Comparison of ENCODE assay signal across 24 mouse cellular contexts in genomic region chrX:53330396-53330795, GRCm38 (mm10). TPM values are rescaled to one million over a fixed set of nuclear protein-coding genes. Genes with fewer than 3 reads are reported as not detected.
DNase-seq lines count a peak whose midpoint lies in the region; ATAC-seq and TF ChIP-seq lines count a peak whose summit lies in the region.
"Had no signal": no experiment of that assay in that cellular context is flagged by ENCODE, and none has a peak within 500 bp of the region (broad histone marks: within the 10 kb centered on the region; RNA-seq: fewer than 3 reads in every experiment).

No protein-coding gene starts in this region.

- 51% methylated on average over 4 of the region's 4 CpGs for WGBS in liver, embryonic 12.5 days (ENCODE audit: insufficient replicate concordance)
- 61% methylated on average over 4 of the region's 4 CpGs for WGBS in liver, embryonic 13.5 days (ENCODE audit: insufficient replicate concordance)
- WGBS in liver, postnatal 0 days (ENCODE audit: insufficient replicate concordance) = 84% methylated on average over 4 of the region's 4 CpGs
- WGBS in liver, embryonic 14.5 days (ENCODE audit: insufficient replicate concordance) = 53% methylated on average over 4 of the region's 4 CpGs
- 75% methylated on average over 4 of the region's 4 CpGs for WGBS in liver, embryonic 11.5 days
- WGBS in liver, embryonic 16.5 days (ENCODE audit: insufficient replicate concordance) = 55% methylated on average over 4 of the region's 4 CpGs
- WGBS in hindbrain, embryonic 10.5 days = 87% methylated on average over 4 of the region's 4 CpGs

- no peaks in the 10 kb centered on the region for H3K9me3 ChIP-seq in liver, embryonic 12.5 days (replicated peaks)
- H3K9me3 ChIP-seq in liver, embryonic 13.5 days (replicated peaks) = no peaks in the 10 kb centered on the region
- H3K9me3 ChIP-seq in liver, postnatal 0 days (ENCODE audit: low read length) = no peaks in the 10 kb centered on the region
- no peaks in the 10 kb centered on the region for H3K9me3 ChIP-seq in liver, embryonic 14.5 days (ENCODE audit: control insufficient read depth, low read length)
- H3K9me3 ChIP-seq in liver, embryonic 11.5 days (ENCODE audit: control insufficient read depth, low read length) = no peaks in the 10 kb centered on the region
- H3K9me3 ChIP-seq in liver, embryonic 16.5 days (replicated peaks; ENCODE audit: control insufficient read depth, low read length) = no peaks in the 10 kb centered on the region
- no peaks in the 10 kb centered on the region for H3K9me3 ChIP-seq in hindbrain, embryonic 10.5 days
- H3K9me3 ChIP-seq: G1E had no signal

- DNase-seq in liver = no peak
- DNase-seq in liver, embryonic 13.5 days = no peak
- DNase-seq in liver, postnatal 0 days = no peak
- no peak for DNase-seq in liver, embryonic 14.5 days (ENCODE audit: low read depth in 3 of 3, low spot score in 3 of 3)
- no peak for DNase-seq in liver, embryonic 11.5 days (ENCODE audit: low spot score)
- DNase-seq in hindbrain, embryonic 10.5 days (ENCODE audit: low spot score) = no peak
- DNase-seq: adrenal gland, adult 2 months; adrenal gland, adult 8-10 months; adrenal gland, postnatal 10 days; adrenal gland, postnatal 14 days; adrenal gland, postnatal 25 days; adrenal gland, postnatal 36 days; B cell, adult 2 months; cerebellum, adult 11 months; cerebellum, adult 11-12 months had no signal

- no peak overlapping the region for H3K9ac ChIP-seq in liver, embryonic 12.5 days
- H3K9ac ChIP-seq in liver, embryonic 13.5 days = no peak overlapping the region
- no peak overlapping the region for H3K9ac ChIP-seq in liver, postnatal 0 days (replicated peaks)
- H3K9ac ChIP-seq in liver, embryonic 14.5 days (replicated peaks) = no peak overlapping the region
- H3K9ac ChIP-seq in liver, embryonic 11.5 days (ENCODE audit: low read depth, low read length) = no peak overlapping the region
- H3K9ac ChIP-seq in liver, embryonic 16.5 days (ENCODE audit: low read depth, low read length) = no peak overlapping the region

- peak overlapping the region; percentile 10; the same call in 1 of the 2 replicates for H3K4me2 ChIP-seq in liver, embryonic 12.5 days
- H3K4me2 ChIP-seq in liver, embryonic 13.5 days = 0 out of 2 replicates have a peak overlapping the region, but pooled peaks have one; percentile 4
- no peak overlapping the region for H3K4me2 ChIP-seq in liver, postnatal 0 days (ENCODE audit: low read depth, low read length)
- no peak overlapping the region; the same call in 1 of the 2 replicates for H3K4me2 ChIP-seq in liver, embryonic 14.5 days (ENCODE audit: low read depth)
- no peak overlapping the region for H3K4me2 ChIP-seq in liver, embryonic 11.5 days
- H3K4me2 ChIP-seq in liver, embryonic 16.5 days (ENCODE audit: low read depth, low read length) = no peak overlapping the region

- ATAC-seq in liver, embryonic 12.5 days = peak; percentile 64; the same call in 1 of the 2 replicates
- peak; percentile 80 for ATAC-seq in liver, embryonic 13.5 days (ENCODE audit: low read depth)
- no peak for ATAC-seq in liver, postnatal 0 days
- ATAC-seq in liver, embryonic 14.5 days (ENCODE audit: insufficient read depth) = peak; percentile 59; the same call in 1 of the 2 replicates
- no peak for ATAC-seq in liver, embryonic 11.5 days (replicated peaks; ENCODE audit: low FRiP score)
- peak; percentile 39; the same call in 1 of the 2 replicates for ATAC-seq in liver, embryonic 16.5 days (ENCODE audit: low read depth)
- ATAC-seq: activated CD4-positive, CD25-positive, alpha-beta regulatory T cell, adult 4 months; CD4-positive, CD25-positive, alpha-beta regulatory T cell, adult 4 months; Patski had no signal

- no peaks in the 10 kb centered on the region for H3K27me3 ChIP-seq in liver, embryonic 12.5 days (replicated peaks)
- H3K27me3 ChIP-seq in liver, embryonic 13.5 days = no peaks in the 10 kb centered on the region
- H3K27me3 ChIP-seq in liver, postnatal 0 days (ENCODE audit: insufficient read depth, low read length) = no peaks in the 10 kb centered on the region
- H3K27me3 ChIP-seq in liver, embryonic 14.5 days (ENCODE audit: control insufficient read depth, insufficient read depth, low read length) = no peaks in the 10 kb centered on the region
- H3K27me3 ChIP-seq in liver, embryonic 11.5 days (replicated peaks; ENCODE audit: control insufficient read depth, insufficient read depth, low read length) = no peaks in the 10 kb centered on the region
- no peaks in the 10 kb centered on the region for H3K27me3 ChIP-seq in liver, embryonic 16.5 days (ENCODE audit: control insufficient read depth, insufficient read depth, low read depth, low read length)
- no peaks in the 10 kb centered on the region for H3K27me3 ChIP-seq in hindbrain, embryonic 10.5 days (ENCODE audit: insufficient read depth, poor library complexity, severe bottlenecking)
- H3K27me3 ChIP-seq: CH12.LX had no signal

- no peaks in the 10 kb centered on the region for H3K36me3 ChIP-seq in liver, embryonic 12.5 days
- no peaks in the 10 kb centered on the region for H3K36me3 ChIP-seq in liver, embryonic 13.5 days
- H3K36me3 ChIP-seq in liver, postnatal 0 days (replicated peaks; ENCODE audit: insufficient read depth, low read length) = no peaks in the 10 kb centered on the region
- H3K36me3 ChIP-seq in liver, embryonic 14.5 days (replicated peaks; ENCODE audit: control insufficient read depth, insufficient read depth, low read depth) = no peaks in the 10 kb centered on the region
- no peaks in the 10 kb centered on the region for H3K36me3 ChIP-seq in liver, embryonic 11.5 days (ENCODE audit: control insufficient read depth, insufficient read depth, low read length)
- no peaks in the 10 kb centered on the region for H3K36me3 ChIP-seq in liver, embryonic 16.5 days (ENCODE audit: control insufficient read depth, insufficient read depth)
- H3K36me3 ChIP-seq in hindbrain, embryonic 10.5 days = no peaks in the 10 kb centered on the region
- H3K36me3 ChIP-seq: G1E had no signal

- no peak for TF ChIP-seq CTCF in liver, postnatal 0 days (IDR thresholded peaks at IDR 0.05; ENCODE audit: low read depth)
- TF ChIP-seq CTCF in liver, embryonic 14.5 days (IDR thresholded peaks at IDR 0.05; ENCODE audit: low read depth) = no peak

- peaks cover 8% of the 10 kb centered on the region; the same call in 1 of the 2 replicates for H3K4me1 ChIP-seq in liver, embryonic 12.5 days
- H3K4me1 ChIP-seq in liver, embryonic 13.5 days (replicated peaks) = peaks cover 3% of the 10 kb centered on the region; the same call in 1 of the 2 replicates
- no peaks in the 10 kb centered on the region for H3K4me1 ChIP-seq in liver, postnatal 0 days (ENCODE audit: insufficient read depth)
- peaks cover 0 to 8% of the 10 kb centered on the region in 2 experiments; a peak in 2 of 4 replicates for H3K4me1 ChIP-seq in liver, embryonic 14.5 days (replicated peaks; ENCODE audit: control insufficient read depth in 2 of 2, insufficient read depth in 2 of 2, low read length in 1 of 2)
- no peaks in the 10 kb centered on the region for H3K4me1 ChIP-seq in liver, embryonic 11.5 days (replicated peaks; ENCODE audit: control insufficient read depth, insufficient read depth, low read length)
- no peaks in the 10 kb centered on the region for H3K4me1 ChIP-seq in liver, embryonic 16.5 days (ENCODE audit: control insufficient read depth, low read depth, low read length)
- H3K4me1 ChIP-seq in hindbrain, embryonic 10.5 days (replicated peaks) = no peaks in the 10 kb centered on the region

- H3K4me3 ChIP-seq in liver, embryonic 12.5 days = no peak overlapping the region
- H3K4me3 ChIP-seq in liver, embryonic 13.5 days (replicated peaks) = no peak overlapping the region
- H3K4me3 ChIP-seq in liver, postnatal 0 days (ENCODE audit: low read depth, low read length) = no peak overlapping the region
- H3K4me3 ChIP-seq in liver, embryonic 14.5 days (ENCODE audit: insufficient read depth in 1 of 2, low read depth in 2 of 2, low read length in 2 of 2) = no peak overlapping the region
- no peak overlapping the region for H3K4me3 ChIP-seq in liver, embryonic 11.5 days (ENCODE audit: low read depth, low read length)
- no peak overlapping the region for H3K4me3 ChIP-seq in liver, embryonic 16.5 days (ENCODE audit: low read depth, low read length)
- H3K4me3 ChIP-seq in hindbrain, embryonic 10.5 days = no peak overlapping the region

- no peak overlapping the region for H3K27ac ChIP-seq in liver, embryonic 12.5 days
- no peak overlapping the region for H3K27ac ChIP-seq in liver, embryonic 13.5 days
- no peak overlapping the region for H3K27ac ChIP-seq in liver, postnatal 0 days (ENCODE audit: low read depth)
- H3K27ac ChIP-seq in liver, embryonic 14.5 days = no peak overlapping the region
- no peak overlapping the region for H3K27ac ChIP-seq in liver, embryonic 11.5 days (ENCODE audit: low read depth, low read length)
- H3K27ac ChIP-seq in liver, embryonic 16.5 days (ENCODE audit: low read length) = no peak overlapping the region
- no peak overlapping the region for H3K27ac ChIP-seq in hindbrain, embryonic 10.5 days

- TF ChIP-seq EP300 in liver, postnatal 0 days (IDR thresholded peaks at IDR 0.05; ENCODE audit: low read depth) = no peak
- no peak for TF ChIP-seq EP300 in liver, embryonic 14.5 days (IDR thresholded peaks at IDR 0.05; ENCODE audit: low read depth)

RNA-seq across cellular contexts. Expression of gene Mospd1, which starts 39.9 kb away (rescaled TPM):
- 36.5 and 37.6 TPM in 2 replicates for polyA plus RNA-seq in liver, embryonic 12.5 days (2016; fragmentation: Nextera tagmentation; extraction: Ambion mirVana)
- polyA plus RNA-seq in liver, embryonic 13.5 days (2015; fragmentation: Nextera tagmentation; extraction: Ambion mirVana) = 38.5 and 48.3 TPM in 2 replicates
- 19.8 and 21.5 TPM in 2 replicates for polyA plus RNA-seq in liver, postnatal 0 days (2015; fragmentation: Nextera tagmentation; extraction: Ambion mirVana)
- 6.4 and 10.6 TPM in 2 replicates for polyA plus RNA-seq in liver, embryonic 14.5 days (2012; rRNA removed)
- polyA plus RNA-seq in liver, embryonic 14.5 days (2014; fragmentation: Nextera tagmentation; extraction: Ambion mirVana) = 39.0 and 39.7 TPM in 2 replicates
- 37.6 and 41.5 TPM in 2 replicates for polyA plus RNA-seq in liver, embryonic 11.5 days (2014; fragmentation: Nextera tagmentation; extraction: Ambion mirVana)
- 28.1 and 34.7 TPM in 2 replicates for polyA plus RNA-seq in liver, embryonic 16.5 days (2015; fragmentation: Nextera tagmentation; extraction: Ambion mirVana)
- polyA plus RNA-seq in hindbrain, embryonic 10.5 days (2016; fragmentation: Nextera tagmentation; extraction: Ambion mirVana) = 42.5 and 49.3 TPM in 2 replicates

RNA-seq across cellular contexts. Expression of gene Fam122c, which starts 57.2 kb away (rescaled TPM):
- not detected in 2 replicates for polyA plus RNA-seq in liver, embryonic 12.5 days (2016; fragmentation: Nextera tagmentation; extraction: Ambion mirVana)
- polyA plus RNA-seq in liver, embryonic 13.5 days (2015; fragmentation: Nextera tagmentation; extraction: Ambion mirVana) = not detected in 2 replicates
- polyA plus RNA-seq in liver, postnatal 0 days (2015; fragmentation: Nextera tagmentation; extraction: Ambion mirVana) = not detected in 2 replicates
- polyA plus RNA-seq in liver, embryonic 14.5 days (2012; rRNA removed) = not detected in 2 replicates
- polyA plus RNA-seq in liver, embryonic 14.5 days (2014; fragmentation: Nextera tagmentation; extraction: Ambion mirVana) = not detected in 2 replicates
- polyA plus RNA-seq in liver, embryonic 11.5 days (2014; fragmentation: Nextera tagmentation; extraction: Ambion mirVana) = not detected in 2 replicates
- not detected in 2 replicates for polyA plus RNA-seq in liver, embryonic 16.5 days (2015; fragmentation: Nextera tagmentation; extraction: Ambion mirVana)
- polyA plus RNA-seq in hindbrain, embryonic 10.5 days (2016; fragmentation: Nextera tagmentation; extraction: Ambion mirVana) = not detected in 2 replicates
- polyA plus RNA-seq: activated CD4-positive, CD25-positive, alpha-beta regulatory T cell, adult 4 months; adrenal gland, adult 2 months; brain, embryonic 14.5 days; C2C12; CD4-positive, CD25-positive, alpha-beta regulatory T cell, adult 4 months; G1E; Patski had no signal

Comparison
In these comparisons a context has a peak if more than half of its experiments do, and no peak if none do; other contexts are left out.
1. ATAC-seq: peak in liver, embryonic 12.5 days (single experiment), liver, embryonic 13.5 days (single experiment), liver, embryonic 14.5 days (single experiment) and liver, embryonic 16.5 days (single experiment); none in liver, postnatal 0 days (single experiment) and liver, embryonic 11.5 days (single experiment).
2. H3K4me2 ChIP-seq: peak in liver, embryonic 12.5 days (single experiment) and liver, embryonic 13.5 days (single experiment); none in liver, postnatal 0 days (single experiment), liver, embryonic 14.5 days (single experiment), liver, embryonic 11.5 days (single experiment) and liver, embryonic 16.5 days (single experiment).